10 mouse cellular contexts compared by ENCODE assay signal in genomic region chr3:55523735-55524477, GRCm38 (mm10). TPM values are rescaled to one million over a fixed set of nuclear protein-coding genes. Genes with fewer than 3 reads are reported as not detected.
DNase-seq lines count a peak whose midpoint lies in the region; ATAC-seq and TF ChIP-seq lines count a peak whose summit lies in the region.
"Had no signal": no experiment of that assay in that cellular context is flagged by ENCODE, and none has a peak within 500 bp of the region (broad histone marks: within the 10 kb centered on the region; RNA-seq: fewer than 3 reads in every experiment).

No protein-coding gene starts in this region.

- no peak; the same call in 1 of the 2 replicates for TF ChIP-seq CTCF in left cerebral cortex, adult 2 months (IDR thresholded peaks at IDR 0.05)
- peak; percentile 31 for TF ChIP-seq CTCF in intestine, postnatal 0 days (IDR thresholded peaks at IDR 0.05; ENCODE audit: low read depth)

- no peaks in the 10 kb centered on the region for H3K36me3 ChIP-seq in forebrain, embryonic 14.5 days (ENCODE audit: control insufficient read depth, insufficient read depth, low read length)
- H3K36me3 ChIP-seq in intestine, postnatal 0 days (ENCODE audit: control insufficient read depth, insufficient read depth) = no peaks in the 10 kb centered on the region
- H3K36me3 ChIP-seq: liver, embryonic 13.5 days had no signal

- DNase-seq in left cerebral cortex, adult 2 months (ENCODE audit: extremely low spot score in 1 of 2, low spot score in 2 of 2) = no peak
- no peak for DNase-seq in left cerebral cortex, adult 18-20 months (ENCODE audit: low spot score in 2 of 2)
- DNase-seq in forebrain, embryonic 14.5 days (ENCODE audit: low spot score) = peak; percentile 78
- DNase-seq in retina, adult 2 months (ENCODE audit: low read depth, low spot score) = peak; percentile 69
- no peak for DNase-seq in right cerebral cortex, postnatal 36 days (ENCODE audit: low spot score in 2 of 2)
- no peak for DNase-seq in layer of hippocampus, adult 8-10 months (ENCODE audit: low spot score in 2 of 2)
- DNase-seq: liver, embryonic 13.5 days had no signal

- ATAC-seq in forebrain, embryonic 14.5 days = peak; percentile 21; the same call in 1 of the 2 replicates
- no peak for ATAC-seq in intestine, postnatal 0 days

- H3K27me3 ChIP-seq in forebrain, embryonic 14.5 days (replicated peaks; ENCODE audit: control insufficient read depth, insufficient read depth, low read length) = no peaks in the 10 kb centered on the region
- H3K27me3 ChIP-seq in intestine, postnatal 0 days (replicated peaks; ENCODE audit: control insufficient read depth, insufficient read depth, low read length) = no peaks in the 10 kb centered on the region
- H3K27me3 ChIP-seq: liver, embryonic 13.5 days had no signal

- peaks cover 45% of the 10 kb centered on the region for H3K4me1 ChIP-seq in forebrain, embryonic 14.5 days (ENCODE audit: control insufficient read depth, insufficient read depth, low read length)
- H3K4me1 ChIP-seq in intestine, postnatal 0 days (replicated peaks; ENCODE audit: control insufficient read depth, insufficient read depth, low read length) = no peaks in the 10 kb centered on the region
- H3K4me1 ChIP-seq: liver, embryonic 13.5 days had no signal

- 21% methylated on average over 16 of the region's 16 CpGs for WGBS in forebrain, embryonic 14.5 days
- 50% methylated on average over 16 of the region's 16 CpGs for WGBS in intestine, postnatal 0 days

- H3K27ac ChIP-seq in left cerebral cortex, adult 2 months = peak overlapping the region; percentile 50; the same call in 1 of the 2 replicates
- peak overlapping the region; percentile 41; the same call in 1 of the 2 replicates for H3K27ac ChIP-seq in forebrain, embryonic 14.5 days (ENCODE audit: low read depth, low read length)
- no peak overlapping the region for H3K27ac ChIP-seq in intestine, postnatal 0 days (ENCODE audit: low read depth, low read length)
- H3K27ac ChIP-seq: liver, embryonic 13.5 days had no signal

- no peak overlapping the region for H3K4me3 ChIP-seq in left cerebral cortex, adult 2 months
- no peak overlapping the region for H3K4me3 ChIP-seq in forebrain, embryonic 14.5 days (ENCODE audit: low read depth, low read length)
- H3K4me3 ChIP-seq in intestine, postnatal 0 days (ENCODE audit: low read depth, low read length) = no peak overlapping the region
- H3K4me3 ChIP-seq: liver, embryonic 13.5 days had no signal

- no peaks in the 10 kb centered on the region for H3K9me3 ChIP-seq in forebrain, embryonic 14.5 days (replicated peaks; ENCODE audit: control insufficient read depth, low read length)
- H3K9me3 ChIP-seq in intestine, postnatal 0 days (ENCODE audit: control insufficient read depth) = no peaks in the 10 kb centered on the region
- H3K9me3 ChIP-seq: liver, embryonic 13.5 days had no signal

- 0 out of 2 replicates have a peak overlapping the region, but pooled peaks have one; percentile 10 for H3K9ac ChIP-seq in forebrain, embryonic 14.5 days (ENCODE audit: low read length)
- H3K9ac ChIP-seq in intestine, postnatal 0 days (ENCODE audit: low read depth, low read length) = no peak overlapping the region
- H3K9ac ChIP-seq: liver, embryonic 13.5 days had no signal

- intact Hi-C loops in left cerebral cortex, adult 2 months (cut with DNase I) = no loop called here

- H3K4me2 ChIP-seq in forebrain, embryonic 14.5 days (ENCODE audit: low read length) = no peak overlapping the region
- no peak overlapping the region for H3K4me2 ChIP-seq in intestine, postnatal 0 days (replicated peaks; ENCODE audit: low read depth)
- H3K4me2 ChIP-seq: liver, embryonic 13.5 days had no signal

RNA-seq across cellular contexts. Expression of gene Gm21954, which starts 51.9 kb away (rescaled TPM):
- total RNA-seq in left cerebral cortex, adult 2 months (2021) = not detected
- not detected for total RNA-seq in left cerebral cortex, adult 18-20 months (2021)
- polyA plus RNA-seq in forebrain, embryonic 14.5 days (2014; fragmentation: Nextera tagmentation; extraction: Ambion mirVana) = not detected in 2 replicates
- not detected in 2 replicates for polyA plus RNA-seq in intestine, postnatal 0 days (2015; fragmentation: Nextera tagmentation; extraction: Ambion mirVana)
- total RNA-seq in layer of hippocampus, adult 8-10 months (2022) = not detected
- total RNA-seq: common myeloid progenitor, adult 5-6 weeks had no signal
- polyA plus RNA-seq: heart, embryonic 16.5 days; liver, embryonic 13.5 days had no signal

Comparison
In these comparisons a context has a peak if more than half of its experiments do, and no peak if none do; other contexts are left out.
1. DNase-seq: peak in forebrain, embryonic 14.5 days (single experiment) and retina, adult 2 months (single experiment); none in left cerebral cortex, adult 2 months (0 of 2), left cerebral cortex, adult 18-20 months (0 of 2), right cerebral cortex, postnatal 36 days (0 of 2) and layer of hippocampus, adult 8-10 months (0 of 2).